Mouse (Mus musculus) forebrain, embryonic 13.5 days (tissue): ENCODE measurements at regions not wholly inside any gene's neighbourhood (a gene's known extent, or its start where the extent isn't known, plus 50 kb on each side); places are given as distances from the start of the nearest gene placed in this dataset.

ENCODE experiments used
- ATAC-seq: fragments of 200-750 bp; cut with Nextera tagmentation; 2 replicates; pipeline ENCODE4 v1.8.0; 2017
- H3K27ac ChIP-seq: fragments of 300-500 bp; sonication (generic); 2 replicates; pipeline ENCODE4 v1.5.1; 2015; ENCODE audit warnings: inconsistent platforms, mild to moderate bottlenecking, moderate library complexity
- H3K27me3 ChIP-seq: fragments of 300-500 bp; sonication (generic); 2 replicates; pipeline ENCODE4 v1.6.1; 2015; ENCODE audit warnings: mild to moderate bottlenecking, inconsistent platforms
- H3K36me3 ChIP-seq: fragments of 300-500 bp; sonication (generic); 2 replicates; pipeline ENCODE4 v1.6.1; 2015; ENCODE audit warnings: mild to moderate bottlenecking, inconsistent platforms; ENCODE audit not compliant: poor library complexity, severe bottlenecking
- H3K4me1 ChIP-seq: fragments of 300-500 bp; sonication (generic); 2 replicates; pipeline ENCODE4 v1.6.1; 2015; ENCODE audit warnings: inconsistent platforms
- H3K4me2 ChIP-seq: fragments of 300-500 bp; sonication (generic); 2 replicates; pipeline ENCODE4 v1.6.1; 2015; ENCODE audit warnings: inconsistent platforms, mild to moderate bottlenecking, moderate library complexity
- H3K4me3 ChIP-seq: fragments of 300-500 bp; sonication (generic); 2 replicates; pipeline ENCODE4 v1.5.1; 2015; ENCODE audit warnings: mild to moderate bottlenecking, inconsistent platforms
- H3K9ac ChIP-seq: fragments of 300-500 bp; sonication (generic); 2 replicates; pipeline ENCODE4 v1.6.1; 2015; ENCODE audit warnings: mild to moderate bottlenecking, inconsistent platforms
- H3K9me3 ChIP-seq: fragments of 300-500 bp; sonication (generic); replicated peaks from 2 replicates; pipeline ENCODE4 v1.6.1; 2016; ENCODE audit warnings: inconsistent platforms
- WGBS: fragments of 180-500 bp; shearing (Covaris S2); methylation state at CpG from one replicate; pipeline ENCODE4 v1.1.7; 2015; 5-methylcytosine and 5-hydroxymethylcytosine counted together

DNA sequence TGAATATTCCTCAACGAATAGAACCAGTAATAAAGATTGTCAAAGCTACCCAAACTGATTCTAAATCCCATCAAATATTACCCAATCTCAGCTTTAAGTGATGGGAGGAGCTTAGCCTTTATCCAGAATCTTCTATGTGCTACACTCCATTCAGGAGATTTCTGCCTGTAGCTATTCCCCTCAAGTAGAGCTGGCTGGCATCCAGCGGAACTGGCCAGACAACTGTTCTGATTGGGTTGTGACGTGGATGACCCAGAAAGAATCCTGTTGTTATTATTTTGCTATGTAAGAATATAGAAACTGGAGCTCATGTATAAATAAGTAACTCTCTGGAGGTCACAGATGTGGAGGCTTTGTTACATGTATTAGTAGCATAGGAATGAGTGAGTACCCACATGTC, 176.8 kb upstream of the 4930412O13Rik start:
- Histone ChIP-seq H3K4me3 (no peak overlapping the region), H3K27me3 (no peaks in the 10 kb centered on the region), H3K9ac (no peak overlapping the region), H3K36me3 (no peaks in the 10 kb centered on the region), H3K9me3 (no peaks in the 10 kb centered on the region), H3K4me2 (no peak overlapping the region), H3K4me1 (no peaks in the 10 kb centered on the region), H3K27ac (no peak overlapping the region)
- ATAC-seq, result no peak
- 77% methylated on average over 3 of the region's 3 CpGs for WGBS

DNA sequence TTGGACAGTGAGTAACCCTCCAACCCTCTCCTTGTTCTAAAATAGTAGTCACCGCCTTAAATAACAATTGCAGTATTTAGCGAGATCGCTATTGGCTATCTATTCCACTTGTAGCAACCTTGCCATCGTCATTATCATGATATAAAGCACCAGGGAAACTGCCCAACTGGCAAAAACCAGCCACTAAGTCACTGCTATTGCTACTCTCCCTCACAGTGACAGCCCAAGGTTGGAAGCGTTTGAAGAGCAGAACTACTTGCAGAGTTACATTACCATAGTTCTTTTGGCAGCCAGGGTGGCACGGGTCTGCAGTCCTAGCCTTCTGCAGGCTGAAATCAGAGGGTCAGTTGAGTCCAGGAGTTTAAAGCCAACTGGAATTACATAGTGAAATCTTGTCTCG, 171.6 kb upstream of the 4930412O13Rik start:
- Histone ChIP-seq H3K9ac (no peak overlapping the region), H3K27ac (no peak overlapping the region), H3K36me3 (no peaks in the 10 kb centered on the region), H3K4me3 (no peak overlapping the region), H3K27me3 (no peaks in the 10 kb centered on the region), H3K4me1 (no peaks in the 10 kb centered on the region), H3K4me2 (no peak overlapping the region), H3K9me3 (no peaks in the 10 kb centered on the region)
- no peak for ATAC-seq
- 84% methylated on average over 7 of the region's 7 CpGs for WGBS

DNA sequence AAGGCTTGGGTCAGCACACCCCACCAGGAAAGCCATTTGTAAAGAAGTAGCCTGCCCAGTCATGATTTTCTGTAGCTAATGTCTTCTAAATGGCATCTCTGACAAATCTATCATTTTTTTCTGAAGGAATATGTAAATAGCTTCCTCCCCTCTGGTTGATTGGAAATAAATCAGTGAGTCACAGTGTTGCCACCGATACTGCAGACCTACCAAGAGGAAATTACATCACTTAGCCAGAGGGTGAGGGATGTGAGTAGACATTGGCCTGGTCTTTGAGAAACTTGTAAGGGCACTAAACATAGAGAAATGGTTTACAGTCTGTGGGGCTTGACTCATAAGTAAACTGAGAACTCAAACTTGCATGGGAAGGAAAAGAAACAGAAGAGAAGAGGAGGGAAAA, 163.1 kb upstream of the 4930412O13Rik start:
- Histone ChIP-seq H3K4me3 (no peak overlapping the region), H3K9me3 (no peaks in the 10 kb centered on the region), H3K27me3 (no peaks in the 10 kb centered on the region), H3K36me3 (no peaks in the 10 kb centered on the region), H3K27ac (no peak overlapping the region), H3K4me1 (no peaks in the 10 kb centered on the region), H3K9ac (no peak overlapping the region), H3K4me2 (no peak overlapping the region)
- 93% methylated on average over 1 of the region's 1 CpGs for WGBS
- ATAC-seq, result no peak

DNA sequence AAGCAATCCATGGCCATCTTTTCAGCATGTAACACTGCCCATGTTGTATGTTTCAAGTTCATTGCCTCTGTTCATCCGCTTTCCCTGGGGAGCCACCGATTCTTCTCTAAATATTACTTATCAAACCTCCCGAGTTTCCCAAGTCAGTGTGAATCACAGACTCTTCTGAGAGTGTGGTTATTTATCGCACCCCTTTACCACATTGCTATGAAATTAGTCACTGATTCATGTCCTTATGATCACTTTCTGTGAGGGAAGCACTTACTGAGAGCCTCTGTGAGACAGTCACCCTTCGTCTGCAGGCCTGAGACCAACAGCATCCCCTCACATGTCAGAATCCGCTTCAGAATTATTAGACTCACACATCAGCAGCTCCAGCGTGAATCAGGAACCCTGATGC, 147.8 kb upstream of the 4930412O13Rik start:
- Histone ChIP-seq H3K4me2 (no peak overlapping the region), H3K9me3 (no peaks in the 10 kb centered on the region), H3K4me3 (no peak overlapping the region), H3K4me1 (no peaks in the 10 kb centered on the region), H3K36me3 (no peaks in the 10 kb centered on the region), H3K27ac (no peak overlapping the region), H3K9ac (no peak overlapping the region), H3K27me3 (no peaks in the 10 kb centered on the region)
- WGBS, result 91% methylated on average over 7 of the region's 7 CpGs
- no peak for ATAC-seq

DNA sequence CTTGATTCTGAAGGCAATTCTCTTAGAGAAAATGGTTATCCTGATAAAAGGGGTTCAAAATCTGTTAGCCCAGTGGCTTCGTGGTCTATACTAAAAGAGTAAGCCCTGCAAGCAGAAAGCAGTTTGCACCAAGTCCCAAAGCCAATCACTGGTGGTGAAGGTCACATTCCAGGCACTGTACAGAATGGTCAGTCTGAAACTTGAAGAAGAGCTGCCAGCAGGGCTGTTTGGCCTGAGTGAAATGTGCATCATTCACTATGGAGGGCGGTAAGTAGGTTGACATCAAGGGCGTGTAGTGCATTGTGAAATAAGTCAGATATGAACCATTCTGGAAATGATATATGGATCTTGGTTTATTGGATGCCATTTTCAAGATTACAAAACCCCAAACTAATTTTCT, 136.9 kb upstream of the 4930412O13Rik start:
- no peaks in the 10 kb centered on the region for H3K27me3 ChIP-seq
- no peaks in the 10 kb centered on the region for H3K36me3 ChIP-seq
- no peak overlapping the region for H3K4me2 ChIP-seq
- H3K9me3 ChIP-seq, result no peaks in the 10 kb centered on the region
- no peak overlapping the region for H3K4me3 ChIP-seq
- ATAC-seq, result no peak
- 91% methylated on average over 3 of the region's 3 CpGs for WGBS
- H3K27ac ChIP-seq, result no peak overlapping the region
- H3K9ac ChIP-seq, result no peak overlapping the region
- H3K4me1 ChIP-seq, result no peaks in the 10 kb centered on the region

DNA sequence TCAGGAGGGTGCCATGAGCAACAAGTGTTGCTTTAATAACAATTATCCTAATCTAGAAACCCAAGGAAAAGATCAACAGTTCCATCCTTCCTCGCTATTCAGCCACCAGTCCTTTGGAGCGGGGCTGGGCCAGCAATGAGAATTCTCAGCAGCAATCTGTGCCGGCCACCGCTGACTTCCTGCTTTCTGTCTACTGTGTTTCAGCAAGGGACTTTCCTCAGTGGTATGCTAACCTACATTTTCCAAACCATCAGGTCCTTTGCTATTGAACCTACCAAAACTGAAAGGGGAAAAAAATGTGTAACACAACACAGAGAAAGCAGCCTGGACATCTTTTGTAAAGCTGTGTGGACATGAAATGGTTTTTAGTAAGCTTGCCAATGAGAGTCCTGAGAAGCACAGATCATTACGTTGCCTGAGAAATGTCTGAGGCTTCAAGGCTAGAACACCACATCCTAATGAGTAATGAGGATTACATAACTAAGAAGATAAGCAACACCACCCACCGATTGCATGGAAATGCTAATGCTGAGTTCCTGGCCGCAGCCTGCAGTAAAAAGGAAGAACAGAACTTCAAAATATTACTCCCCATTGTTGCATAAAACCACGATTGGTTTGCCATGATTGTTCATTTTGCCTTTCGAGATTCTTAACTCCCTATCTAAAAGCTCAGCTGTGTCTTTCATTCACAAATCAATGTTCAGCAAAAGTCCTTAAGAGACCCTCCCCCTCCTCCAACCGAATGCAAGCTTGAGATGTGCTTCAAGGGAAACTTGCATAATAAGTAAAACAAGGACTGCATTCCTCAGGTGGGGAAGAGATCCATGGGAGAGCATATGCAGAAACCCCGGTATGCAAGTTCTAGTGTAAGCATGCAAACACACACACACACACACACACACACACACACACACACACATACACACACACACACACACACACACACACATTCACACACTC, 130.9 kb upstream of the 4930412O13Rik start:
- Histone ChIP-seq H3K9me3 (no peaks in the 10 kb centered on the region), H3K4me2 (no peak overlapping the region), H3K27me3 (no peaks in the 10 kb centered on the region), H3K4me3 (no peak overlapping the region), H3K27ac (no peak overlapping the region), H3K4me1 (no peaks in the 10 kb centered on the region), H3K9ac (no peak overlapping the region), H3K36me3 (no peaks in the 10 kb centered on the region)
- WGBS, result 31% methylated on average over 11 of the region's 11 CpGs
- no peak for ATAC-seq

DNA sequence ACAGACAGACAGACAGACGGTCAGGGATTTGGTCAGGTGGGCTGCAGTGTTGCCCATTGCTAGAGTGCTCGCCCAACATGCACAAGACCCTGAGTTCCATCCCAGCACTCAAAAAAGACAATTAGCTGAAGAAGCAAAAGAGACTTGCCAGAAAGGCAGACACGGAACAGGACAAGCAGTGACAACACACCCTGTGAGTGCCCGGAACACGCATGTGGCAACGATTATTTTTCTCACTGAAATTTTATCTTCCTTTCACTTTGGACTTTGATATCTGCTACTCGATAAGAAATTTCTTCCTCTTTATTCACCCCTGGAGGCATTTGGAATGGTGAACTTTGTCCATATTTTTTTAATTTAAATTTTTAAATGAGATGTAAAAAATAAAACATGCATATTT, 127.4 kb upstream of the 4930412O13Rik start:
- Histone ChIP-seq H3K4me2 (no peak overlapping the region), H3K27ac (no peak overlapping the region), H3K9ac (no peak overlapping the region), H3K4me1 (no peaks in the 10 kb centered on the region), H3K27me3 (no peaks in the 10 kb centered on the region), H3K36me3 (no peaks in the 10 kb centered on the region), H3K9me3 (no peaks in the 10 kb centered on the region), H3K4me3 (no peak overlapping the region)
- WGBS, result 93% methylated on average over 7 of the region's 7 CpGs
- no peak for ATAC-seq

DNA sequence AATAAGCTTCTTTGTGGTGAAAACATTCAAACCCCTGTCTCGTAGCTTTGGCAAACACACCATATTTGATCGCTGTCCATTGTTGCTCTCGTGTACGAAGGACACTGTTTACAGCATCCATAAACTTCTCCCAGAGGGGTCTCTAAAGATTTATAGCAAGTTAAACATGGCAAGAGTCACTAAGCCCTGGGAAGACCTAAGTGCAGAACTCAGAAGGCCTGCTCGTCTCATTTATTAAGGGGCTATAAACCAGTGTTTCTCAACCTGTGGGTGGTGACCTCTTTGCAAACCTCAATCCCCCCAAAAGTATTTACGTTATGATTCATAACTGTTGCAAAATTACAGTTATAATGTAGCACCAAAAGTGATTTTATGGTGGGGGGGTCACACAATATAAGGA, 126.9 kb upstream of the 4930412O13Rik start:
- no peak overlapping the region for H3K27ac ChIP-seq
- 93% methylated on average over 6 of the region's 6 CpGs for WGBS
- H3K4me3 ChIP-seq, result no peak overlapping the region
- no peaks in the 10 kb centered on the region for H3K9me3 ChIP-seq
- no peak for ATAC-seq
- H3K36me3 ChIP-seq, result no peaks in the 10 kb centered on the region
- H3K4me1 ChIP-seq, result no peaks in the 10 kb centered on the region
- no peak overlapping the region for H3K9ac ChIP-seq
- no peak overlapping the region for H3K4me2 ChIP-seq
- no peaks in the 10 kb centered on the region for H3K27me3 ChIP-seq

DNA sequence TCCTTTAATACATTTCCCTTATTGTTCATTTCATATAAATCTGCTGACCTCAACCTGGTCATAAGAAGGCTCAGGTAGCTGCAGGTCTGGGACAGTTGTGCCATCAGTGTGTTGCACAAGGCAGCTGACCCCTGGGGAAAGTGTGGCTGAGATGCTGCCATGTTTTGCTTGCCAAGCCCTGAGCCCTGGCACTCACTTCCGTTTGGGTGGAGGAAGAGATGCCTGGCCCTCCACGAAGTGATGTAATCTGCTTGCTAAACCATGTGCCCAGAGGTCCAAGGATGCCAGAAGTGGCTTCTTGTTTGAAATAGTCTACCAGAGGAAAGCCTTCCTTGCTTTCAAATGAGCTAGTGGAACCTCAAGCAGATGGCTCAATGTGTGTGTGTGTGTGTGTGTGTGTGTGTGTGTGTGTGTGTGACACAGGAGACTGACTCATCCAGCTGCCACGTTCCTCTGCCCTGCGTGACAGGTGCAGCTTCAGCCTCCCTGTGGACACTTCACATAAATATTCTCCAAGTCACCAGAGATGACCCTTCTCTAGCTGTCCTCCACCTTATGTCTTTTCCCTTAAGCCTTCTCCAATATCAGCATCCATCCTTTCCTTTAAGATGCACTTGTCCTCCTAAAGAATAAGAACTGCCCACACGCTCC, 123.2 kb upstream of the 4930412O13Rik start:
- WGBS, result 85% methylated on average over 5 of the region's 5 CpGs
- no peaks in the 10 kb centered on the region for H3K4me1 ChIP-seq
- ATAC-seq, result no peak
- no peak overlapping the region for H3K4me3 ChIP-seq
- no peaks in the 10 kb centered on the region for H3K9me3 ChIP-seq
- no peaks in the 10 kb centered on the region for H3K36me3 ChIP-seq
- H3K27me3 ChIP-seq, result no peaks in the 10 kb centered on the region
- no peak overlapping the region for H3K4me2 ChIP-seq
- H3K27ac ChIP-seq, result no peak overlapping the region
- H3K9ac ChIP-seq, result no peak overlapping the region

DNA sequence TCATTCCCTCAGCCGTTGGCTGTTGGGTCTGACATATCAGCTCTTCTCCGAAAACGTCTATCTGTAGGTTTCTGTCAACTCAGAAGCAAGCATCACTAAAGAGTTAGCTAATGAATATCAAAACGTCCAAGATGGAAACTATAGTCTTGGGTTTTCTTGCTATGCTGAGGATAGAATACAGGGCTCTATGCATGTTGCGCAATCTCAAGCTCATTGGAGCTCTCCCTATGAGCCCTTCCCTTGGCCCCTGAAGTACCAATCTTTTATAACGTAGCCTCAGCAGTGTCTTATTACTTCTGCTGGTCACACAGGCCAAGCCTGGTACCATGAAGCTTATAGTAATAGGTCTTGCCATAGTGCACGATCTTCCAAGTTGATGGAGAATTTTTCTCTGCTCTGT, 122.1 kb upstream of the 4930412O13Rik start:
- H3K4me3 ChIP-seq, result no peak overlapping the region
- H3K27ac ChIP-seq, result no peak overlapping the region
- H3K36me3 ChIP-seq, result no peaks in the 10 kb centered on the region
- H3K9me3 ChIP-seq, result no peaks in the 10 kb centered on the region
- H3K4me1 ChIP-seq, result no peaks in the 10 kb centered on the region
- H3K9ac ChIP-seq, result no peak overlapping the region
- WGBS, result 89% methylated on average over 7 of the region's 7 CpGs
- no peaks in the 10 kb centered on the region for H3K27me3 ChIP-seq
- H3K4me2 ChIP-seq, result no peak overlapping the region
- no peak for ATAC-seq

DNA sequence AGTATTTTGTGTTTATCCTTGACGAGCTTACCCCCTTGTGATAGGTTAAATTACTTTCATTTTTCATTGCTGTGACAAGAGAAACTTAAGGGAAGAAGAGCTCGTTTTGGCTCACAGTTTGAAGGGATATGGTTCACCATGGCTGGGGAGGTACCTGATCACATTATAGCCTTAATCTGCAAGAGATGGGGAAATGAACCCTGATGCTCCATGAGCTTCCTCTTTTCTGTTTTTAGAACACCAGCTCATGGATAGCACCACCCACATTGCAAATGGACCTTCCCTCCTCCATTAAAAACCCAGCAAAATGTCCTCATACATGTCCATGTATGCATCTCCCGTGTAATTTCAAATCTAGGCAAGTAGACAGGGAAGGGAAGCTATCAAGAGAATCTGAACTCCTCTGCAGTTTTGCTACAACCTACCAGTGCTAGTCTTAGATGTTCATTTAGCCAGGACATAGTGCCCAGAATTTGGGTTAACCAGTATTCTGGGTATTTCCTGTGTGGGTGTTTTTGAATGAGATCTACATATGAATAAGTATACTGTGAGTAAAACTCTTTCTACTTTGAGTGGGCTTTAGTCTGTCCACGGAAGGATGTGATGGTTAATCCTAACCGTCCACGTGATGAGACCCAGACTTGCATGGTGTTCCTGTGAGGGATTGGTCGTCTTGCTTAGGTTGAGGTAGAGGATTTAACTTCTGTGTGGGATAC, 121.5 kb upstream of the 4930412O13Rik start:
- H3K9ac ChIP-seq, result no peak overlapping the region

DNA sequence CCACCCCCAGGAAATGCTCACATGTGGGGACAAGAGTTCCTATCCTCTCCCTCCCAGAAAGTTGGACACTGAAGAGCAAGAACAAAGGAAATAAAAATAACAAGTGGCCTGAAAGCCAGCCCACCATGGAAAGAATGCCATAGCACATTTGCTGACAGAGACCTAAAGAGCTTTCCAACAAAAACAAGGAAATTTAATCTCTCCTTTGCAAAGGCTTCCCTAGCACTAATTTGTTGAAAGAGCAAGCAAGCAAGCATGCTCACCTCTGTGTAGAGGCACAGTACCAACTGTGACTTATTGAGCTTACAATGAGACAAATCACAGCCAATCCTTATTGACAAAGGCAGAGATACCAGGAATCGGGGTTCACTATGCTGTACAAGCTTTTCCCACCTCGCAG, 100.9 kb upstream of the 4930412O13Rik start:
- no peaks in the 10 kb centered on the region for H3K27me3 ChIP-seq

More for the DNA sequence above, 121.5 kb upstream of the 4930412O13Rik start:
- no peak overlapping the region for H3K4me3 ChIP-seq
- no peaks in the 10 kb centered on the region for H3K36me3 ChIP-seq
- ATAC-seq, result no peak
- H3K4me1 ChIP-seq, result no peaks in the 10 kb centered on the region
- H3K27ac ChIP-seq, result no peak overlapping the region
- no peak overlapping the region for H3K4me2 ChIP-seq
- no peaks in the 10 kb centered on the region for H3K9me3 ChIP-seq
- 81% methylated on average over 7 of the region's 7 CpGs for WGBS
- H3K27me3 ChIP-seq, result no peaks in the 10 kb centered on the region

More for the DNA sequence above, 100.9 kb upstream of the 4930412O13Rik start:
- H3K9ac ChIP-seq, result no peak overlapping the region
- H3K4me3 ChIP-seq, result no peak overlapping the region
- no peak overlapping the region for H3K27ac ChIP-seq
- no peaks in the 10 kb centered on the region for H3K9me3 ChIP-seq
- 69% methylated on average over 2 of the region's 2 CpGs for WGBS
- no peak overlapping the region for H3K4me2 ChIP-seq
- H3K4me1 ChIP-seq, result no peaks in the 10 kb centered on the region
- ATAC-seq, result no peak
- H3K36me3 ChIP-seq, result no peaks in the 10 kb centered on the region
